Mouse (Mus musculus) hindbrain, embryonic 13.5 days (tissue): ENCODE results near the gene Atp6v1a. TPM values are rescaled to one million over a fixed set of nuclear protein-coding genes. Genes with fewer than 3 reads are reported as not detected.

Experiments used
- ATAC-seq: fragments of 200-750 bp; cut with Nextera tagmentation; 2 replicates; pipeline ENCODE4 v1.8.0; 2017; ENCODE audit warnings: moderate TSS enrichment; ENCODE audit not compliant: low FRiP score
- H3K27ac ChIP-seq: fragments of 300-500 bp; sonication (generic); 2 replicates; pipeline ENCODE4 v1.5.1; 2015; ENCODE audit warnings: inconsistent platforms, mild to moderate bottlenecking, moderate library complexity
- H3K27me3 ChIP-seq: fragments of 300-500 bp; sonication (generic); 2 replicates; pipeline ENCODE4 v1.6.1; 2015; ENCODE audit warnings: mild to moderate bottlenecking, inconsistent platforms
- H3K36me3 ChIP-seq: fragments of 300-500 bp; sonication (generic); 2 replicates; pipeline ENCODE4 v1.6.1; 2015; ENCODE audit warnings: mild to moderate bottlenecking, inconsistent platforms
- H3K4me1 ChIP-seq: fragments of 300-500 bp; sonication (generic); replicated peaks from 2 replicates; pipeline ENCODE4 v1.6.1; 2015; ENCODE audit warnings: inconsistent platforms
- H3K4me2 ChIP-seq: fragments of 300-500 bp; sonication (generic); 2 replicates; pipeline ENCODE4 v1.6.1; 2015; ENCODE audit warnings: inconsistent platforms, mild to moderate bottlenecking, moderate library complexity
- H3K4me3 ChIP-seq: fragments of 300-500 bp; sonication (generic); 2 replicates; pipeline ENCODE4 v1.5.1; 2015; ENCODE audit warnings: mild to moderate bottlenecking, inconsistent platforms
- H3K9ac ChIP-seq: fragments of 300-500 bp; sonication (generic); 2 replicates; pipeline ENCODE4 v1.6.1; 2015; ENCODE audit warnings: mild to moderate bottlenecking, inconsistent platforms
- H3K9me3 ChIP-seq: fragments of 300-500 bp; sonication (generic); 2 replicates; pipeline ENCODE4 v1.6.1; 2016; ENCODE audit warnings: inconsistent platforms
- WGBS: fragments of 180-500 bp; shearing (Covaris S2); methylation state at CpG from one replicate; pipeline ENCODE4 v1.1.7; 2015; 5-methylcytosine and 5-hydroxymethylcytosine counted together
- polyA plus RNA-seq: library from polyadenylated mRNA; unstranded; fragments of >200 nt; fragmentation: Nextera tagmentation; extraction: Ambion mirVana; gene quantifications from 2 replicates; pipeline ENCODE4 v1.2.1, GENCODE M21; 2015

Gene Atp6v1a
- polyA plus RNA-seq, 1 experiment from 2014 or later, result 93.6 TPM

DNA sequence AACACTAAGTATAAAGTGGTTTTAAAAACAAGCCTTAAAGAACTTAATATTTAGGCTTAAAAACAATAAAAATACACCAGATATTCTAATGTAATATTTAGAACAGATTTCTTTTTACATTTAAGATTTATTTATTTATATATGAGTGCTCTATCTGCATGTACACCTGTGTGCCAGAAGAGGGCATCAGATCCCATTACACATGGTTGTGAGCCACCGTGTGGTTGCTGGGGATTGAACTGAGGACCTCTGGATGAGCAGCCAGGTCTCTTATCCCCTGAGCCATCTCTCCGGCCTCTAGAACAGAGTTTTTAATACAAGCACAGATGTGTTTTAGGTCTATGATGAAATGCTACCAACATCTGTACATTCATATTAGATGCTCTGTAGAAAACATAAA, 36.6 kb downstream of the Atp6v1a start:
- no peak overlapping the region for H3K27ac ChIP-seq
- H3K36me3 ChIP-seq, result peaks cover 82% of the 10 kb centered on the region
- WGBS, result 93% methylated on average over 2 of the region's 2 CpGs
- H3K9ac ChIP-seq, result no peak overlapping the region
- H3K4me3 ChIP-seq, result no peak overlapping the region
- H3K4me1 ChIP-seq, result no peaks in the 10 kb centered on the region
- no peaks in the 10 kb centered on the region for H3K27me3 ChIP-seq
- no peak for ATAC-seq
- no peaks in the 10 kb centered on the region for H3K9me3 ChIP-seq
- no peak overlapping the region for H3K4me2 ChIP-seq

DNA sequence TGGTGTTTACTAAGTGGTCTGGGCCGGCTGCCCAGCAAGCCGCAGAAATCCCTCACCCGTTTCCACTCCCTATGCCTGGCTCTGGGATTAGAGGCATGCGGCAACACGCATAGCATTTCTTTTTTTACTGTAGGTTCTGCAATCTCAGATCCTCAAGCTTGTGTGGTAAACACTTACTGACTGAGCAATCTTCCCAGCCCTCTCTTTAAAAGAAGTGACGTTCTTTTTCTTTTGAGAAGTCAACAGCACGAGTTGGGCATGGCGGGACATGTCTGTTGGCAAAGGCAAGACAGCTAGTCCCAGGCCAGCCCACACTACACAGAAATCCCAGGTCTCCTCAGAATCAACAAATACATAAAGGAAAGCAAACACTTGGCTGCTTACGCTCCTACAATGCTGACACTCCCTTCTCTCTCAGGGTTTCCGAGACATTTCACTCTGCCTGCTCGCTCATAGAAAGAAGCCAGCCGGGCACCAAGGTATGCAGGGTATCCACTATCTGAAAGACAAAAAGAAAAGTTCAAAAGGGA, 38.3 kb downstream of the Atp6v1a start:
- Histone ChIP-seq H3K4me2 (no peak overlapping the region), H3K4me3 (no peak overlapping the region), H3K9me3 (no peaks in the 10 kb centered on the region), H3K4me1 (no peaks in the 10 kb centered on the region), H3K27me3 (no peaks in the 10 kb centered on the region), H3K27ac (no peak overlapping the region), H3K36me3 (peaks cover 80% of the 10 kb centered on the region), H3K9ac (no peak overlapping the region)
- ATAC-seq, result no peak
- 93% methylated on average over 12 of the region's 12 CpGs for WGBS

DNA sequence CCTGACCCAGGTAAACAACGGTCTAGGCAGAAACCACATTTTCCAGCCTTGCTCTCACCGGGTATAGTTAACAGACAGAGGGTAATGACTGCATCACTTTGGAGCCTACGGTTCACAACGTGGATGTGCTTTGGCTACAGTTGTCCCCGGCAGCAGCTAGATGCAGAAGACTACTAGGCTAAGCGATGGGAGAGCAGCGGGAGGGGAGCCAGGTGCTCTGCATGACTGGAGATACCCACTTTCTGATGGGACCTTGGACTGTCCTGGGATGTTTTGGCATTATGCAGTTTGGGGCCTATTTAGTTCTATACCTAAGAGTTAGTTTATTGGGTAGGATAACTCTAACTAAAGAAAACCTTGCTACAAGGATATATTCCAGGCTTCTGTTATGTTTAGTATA, 40.1 kb downstream of the Atp6v1a start:
- Histone ChIP-seq H3K36me3 (peaks cover 87% of the 10 kb centered on the region), H3K4me2 (no peak overlapping the region), H3K4me1 (no peaks in the 10 kb centered on the region), H3K27me3 (no peaks in the 10 kb centered on the region), H3K27ac (no peak overlapping the region), H3K9ac (no peak overlapping the region), H3K4me3 (no peak overlapping the region), H3K9me3 (no peaks in the 10 kb centered on the region)
- ATAC-seq, result no peak
- WGBS, result 95% methylated on average over 7 of the region's 7 CpGs

DNA sequence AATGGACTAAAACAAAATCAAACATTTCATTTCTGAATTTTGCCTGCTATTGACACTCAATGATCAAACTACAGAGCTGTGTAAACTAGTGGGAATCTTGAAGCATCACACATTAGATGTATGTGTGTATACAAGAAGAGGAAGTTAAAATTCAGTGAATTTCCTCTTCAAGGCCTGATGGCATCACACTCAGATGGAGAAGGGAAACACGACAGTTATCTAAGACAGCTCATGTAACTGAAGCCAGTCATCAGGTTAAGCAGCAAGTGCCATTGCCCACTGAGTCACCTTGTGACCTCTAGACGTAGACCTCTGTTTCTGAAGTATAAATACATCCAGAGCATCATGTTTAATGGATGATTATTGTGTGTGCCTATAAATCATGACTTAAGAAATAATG, 51.9 kb downstream of the Atp6v1a start:
- peaks cover 91% of the 10 kb centered on the region for H3K36me3 ChIP-seq

DNA sequence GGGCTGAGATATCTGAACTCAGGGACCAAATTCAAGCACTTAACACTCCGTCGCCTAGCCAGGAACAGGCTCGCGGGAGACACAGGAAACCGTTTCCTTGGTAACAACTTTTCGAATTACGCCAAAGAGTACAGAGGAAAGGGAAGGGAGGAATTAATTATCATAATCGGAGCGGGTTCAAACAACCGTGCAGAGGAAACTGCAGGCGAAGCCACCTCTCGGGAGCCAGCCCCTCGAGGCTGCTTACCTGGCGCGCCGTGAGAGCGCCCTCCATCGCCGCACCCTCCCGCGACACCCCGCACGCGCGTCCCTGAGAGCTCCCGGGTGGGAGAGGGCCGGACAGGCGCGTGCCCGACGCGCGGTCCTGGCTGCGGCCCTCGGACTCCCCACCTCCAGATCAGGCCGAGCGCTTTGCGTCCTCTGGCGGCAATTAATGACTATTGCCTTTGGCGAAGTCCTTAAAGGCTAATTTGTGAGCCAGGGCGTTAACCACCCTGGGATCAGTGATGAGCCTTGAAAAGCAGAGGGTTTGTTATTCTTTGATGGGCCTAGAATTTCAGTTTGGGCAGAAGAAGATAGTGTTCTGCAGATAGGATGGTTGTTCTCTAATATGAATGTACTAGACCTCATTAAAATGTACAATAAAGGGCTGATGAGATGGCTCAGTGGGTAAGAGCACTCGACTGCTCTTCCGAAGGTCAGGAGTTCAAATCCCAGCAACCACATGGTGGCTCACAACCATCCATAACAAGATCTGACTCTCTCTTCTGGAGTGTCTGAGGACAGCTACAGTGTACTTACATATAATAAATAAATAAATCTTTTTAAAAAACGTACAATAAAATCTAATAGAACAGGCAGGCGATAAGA, 76.2 kb downstream of the Atp6v1a start, which contains the start of gene Gramd1c:
TSS of gene Gramd1c (minus strand) at position 321 of the 870 bp plus-strand sequence.
- Histone ChIP-seq H3K9ac (peak within 1 kb of the TSS; percentile 73), H3K4me3 (peak within 1 kb of the TSS; percentile 56), H3K4me1 (peaks cover 3% of the 10 kb centered on the region; the same call in 1 of the 2 replicates), H3K4me2 (peak within 1 kb of the TSS; percentile 69), H3K27me3 (0 out of 2 replicates have a peak, but pooled peaks cover 3% of the 10 kb centered on the region), H3K9me3 (no peaks in the 10 kb centered on the region), H3K27ac (peak within 1 kb of the TSS; percentile 71), H3K36me3 (no peaks in the 10 kb centered on the region)
- 7% methylated on average over 45 of the region's 45 CpGs for WGBS
- ATAC-seq, result peak; percentile 89

More for the DNA sequence above, 51.9 kb downstream of the Atp6v1a start:
- Histone ChIP-seq H3K4me3 (no peak overlapping the region), H3K4me2 (no peak overlapping the region), H3K27ac (no peak overlapping the region), H3K4me1 (no peaks in the 10 kb centered on the region), H3K9ac (no peak overlapping the region), H3K9me3 (no peaks in the 10 kb centered on the region), H3K27me3 (no peaks in the 10 kb centered on the region)
- WGBS, result 86% methylated on average over 2 of the region's 2 CpGs
- no peak for ATAC-seq

DNA sequence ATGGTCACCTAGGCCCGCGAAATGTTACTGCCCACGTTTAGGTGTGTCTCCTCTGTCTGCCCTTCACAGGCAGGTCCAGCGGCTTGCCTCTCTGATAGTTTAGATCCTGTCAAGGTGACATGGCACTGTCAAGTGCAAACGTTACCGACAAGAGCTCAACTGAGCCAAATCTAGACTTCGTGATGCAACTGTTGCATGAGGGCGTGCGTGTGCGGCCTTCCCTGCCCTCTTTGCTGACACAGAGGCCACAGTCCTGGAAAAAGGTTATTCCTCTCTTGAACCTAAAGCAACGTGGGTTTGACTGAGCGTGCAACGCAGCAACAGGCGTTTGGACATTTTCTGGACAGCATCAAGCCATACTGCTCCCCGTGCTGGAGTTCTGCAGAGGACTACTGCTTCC, 78.2 kb downstream of the Atp6v1a start:
- Histone ChIP-seq H3K36me3 (no peaks in the 10 kb centered on the region), H3K27me3 (0 out of 2 replicates have a peak, but pooled peaks cover 3% of the 10 kb centered on the region), H3K4me2 (no peak overlapping the region), H3K9ac (no peak overlapping the region), H3K27ac (no peak overlapping the region), H3K4me3 (no peak overlapping the region), H3K4me1 (peaks cover 3% of the 10 kb centered on the region; the same call in 1 of the 2 replicates), H3K9me3 (no peaks in the 10 kb centered on the region)
- no peak for ATAC-seq
- WGBS, result 94% methylated on average over 15 of the region's 15 CpGs

DNA sequence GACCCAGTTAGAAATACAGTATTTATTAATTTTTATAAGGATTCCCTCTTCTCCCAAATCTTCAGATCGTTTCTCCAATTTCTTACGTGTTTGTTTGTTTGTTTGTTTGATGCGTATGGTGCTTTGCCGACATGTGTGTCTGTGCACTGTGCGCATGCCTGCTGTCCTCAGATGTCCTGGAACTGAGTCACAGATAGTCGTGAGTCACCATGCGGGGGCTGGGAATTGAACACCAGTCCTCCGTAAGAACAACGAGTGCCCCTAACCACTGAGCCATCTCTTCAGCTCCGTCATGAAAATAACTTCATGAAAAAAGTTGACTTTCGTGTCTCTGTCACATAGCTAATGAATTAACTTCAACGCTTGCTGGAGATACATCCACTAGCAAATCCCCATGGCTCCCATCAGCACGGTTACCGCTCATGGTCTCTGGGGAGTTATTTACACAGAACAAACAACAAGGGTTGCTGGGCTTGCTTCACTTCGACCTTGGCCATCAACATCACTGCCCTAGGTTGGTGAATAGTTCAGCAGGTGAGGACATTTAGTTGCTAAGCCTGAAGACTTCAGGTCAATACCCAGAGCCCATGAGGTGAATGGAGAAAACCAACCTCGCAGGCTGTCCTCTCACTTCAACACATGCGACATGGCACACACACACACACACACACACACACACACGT, 78.8 kb downstream of the Atp6v1a start:
- no peak for ATAC-seq
- no peak overlapping the region for H3K4me2 ChIP-seq
- 93% methylated on average over 18 of the region's 18 CpGs for WGBS

DNA sequence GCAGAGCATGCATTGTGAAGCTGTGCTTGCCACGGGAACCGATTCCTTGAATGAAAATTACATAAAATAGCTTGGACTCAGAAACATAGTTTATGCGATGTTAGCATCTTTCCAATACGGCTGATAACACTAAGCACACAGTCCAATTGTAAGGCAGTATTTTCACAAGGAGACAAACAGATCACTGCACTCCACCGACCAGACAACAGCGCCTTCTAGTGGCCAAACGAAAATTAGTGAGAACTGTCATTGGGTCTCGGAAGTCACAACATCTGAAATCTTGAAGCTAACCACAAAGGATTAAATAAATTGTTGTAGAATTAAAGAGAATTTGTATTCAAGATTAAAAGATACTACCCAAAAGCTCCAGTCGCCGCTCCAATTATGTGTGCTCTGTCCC, 80.8 kb downstream of the Atp6v1a start:
- 29% methylated on average over 10 of the region's 10 CpGs for WGBS
- ATAC-seq, result no peak

More for the DNA sequence above, 78.8 kb downstream of the Atp6v1a start:
- Histone ChIP-seq H3K4me3 (no peak overlapping the region), H3K27ac (no peak overlapping the region), H3K4me1 (peaks cover 3% of the 10 kb centered on the region; the same call in 1 of the 2 replicates), H3K9me3 (no peaks in the 10 kb centered on the region), H3K27me3 (0 out of 2 replicates have a peak, but pooled peaks cover 3% of the 10 kb centered on the region), H3K36me3 (no peaks in the 10 kb centered on the region), H3K9ac (no peak overlapping the region)

DNA sequence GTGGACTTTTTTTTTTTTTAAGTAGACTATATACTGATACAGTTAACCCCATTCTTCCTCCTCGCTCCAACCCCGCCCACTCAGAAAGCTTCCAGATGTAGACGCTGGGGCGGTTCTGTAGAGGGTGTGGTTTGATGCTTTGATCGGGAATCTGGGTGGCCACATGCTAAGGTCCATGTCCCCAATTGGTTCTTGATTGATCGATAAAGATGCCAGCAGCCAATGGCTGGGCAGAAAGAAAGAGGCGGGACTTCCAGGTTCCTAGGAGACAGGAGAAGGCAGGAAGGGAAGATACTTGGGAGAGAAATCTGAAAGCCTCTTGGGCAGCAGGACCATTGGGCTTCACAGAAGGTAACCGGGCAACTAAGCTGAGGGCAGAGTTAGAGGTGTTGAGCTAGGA, 83.7 kb downstream of the Atp6v1a start:
- no peak for ATAC-seq
- Histone ChIP-seq H3K4me3 (no peak overlapping the region), H3K27ac (no peak overlapping the region), H3K36me3 (no peaks in the 10 kb centered on the region), H3K9ac (no peak overlapping the region), H3K9me3 (no peaks in the 10 kb centered on the region), H3K4me1 (no peaks in the 10 kb centered on the region), H3K4me2 (no peak overlapping the region), H3K27me3 (no peaks in the 10 kb centered on the region)
- WGBS, result 53% methylated on average over 8 of the region's 8 CpGs

More for the DNA sequence above, 80.8 kb downstream of the Atp6v1a start:
- Histone ChIP-seq H3K27ac (no peak overlapping the region), H3K9ac (no peak overlapping the region), H3K36me3 (no peaks in the 10 kb centered on the region), H3K4me3 (no peak overlapping the region), H3K9me3 (no peaks in the 10 kb centered on the region), H3K4me1 (peaks cover 3% of the 10 kb centered on the region; the same call in 1 of the 2 replicates), H3K27me3 (no peaks in the 10 kb centered on the region), H3K4me2 (no peak overlapping the region)

DNA sequence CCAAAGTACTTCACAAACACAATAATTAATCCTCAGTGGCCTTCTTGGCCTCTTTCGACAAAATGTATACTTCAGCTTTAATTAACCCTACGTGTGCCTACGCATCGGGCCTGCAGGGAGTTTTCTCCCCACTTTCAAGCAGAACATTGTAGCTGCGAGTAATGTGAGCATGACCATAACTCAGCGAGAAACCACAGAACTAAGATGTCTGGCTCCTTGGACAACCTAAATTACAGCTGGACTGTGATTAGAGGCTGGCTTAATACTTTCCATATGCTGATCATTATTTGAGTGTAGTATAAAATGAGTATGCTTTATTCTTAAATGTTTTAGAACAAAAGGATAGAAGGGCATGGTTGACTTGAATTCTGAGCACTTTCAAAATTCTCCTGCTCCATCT, 86.2 kb downstream of the Atp6v1a start:
- no peak for ATAC-seq
- Histone ChIP-seq H3K36me3 (no peaks in the 10 kb centered on the region), H3K27ac (no peak overlapping the region), H3K4me2 (no peak overlapping the region), H3K4me1 (no peaks in the 10 kb centered on the region), H3K27me3 (no peaks in the 10 kb centered on the region), H3K9me3 (no peaks in the 10 kb centered on the region), H3K4me3 (no peak overlapping the region), H3K9ac (no peak overlapping the region)
- WGBS, result 79% methylated on average over 6 of the region's 6 CpGs

DNA sequence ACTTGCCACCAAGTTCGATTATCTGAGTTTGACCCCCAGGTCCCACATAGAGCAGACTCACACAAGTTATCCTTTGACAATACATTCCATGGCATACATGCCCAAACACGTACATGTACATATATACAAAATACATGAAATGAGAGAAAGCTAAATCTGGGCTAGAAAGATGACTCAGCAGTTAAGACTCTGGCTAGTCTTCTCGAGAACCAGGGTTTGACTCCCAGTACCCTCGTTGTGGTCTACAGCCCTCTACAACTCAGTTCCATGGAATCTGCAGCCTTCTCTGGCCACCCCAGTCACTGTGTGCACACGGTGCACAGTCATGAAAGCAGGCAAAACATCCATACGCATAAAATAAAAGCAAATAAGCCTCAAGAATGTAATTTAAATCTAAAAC, 87.1 kb downstream of the Atp6v1a start:
- Histone ChIP-seq H3K9me3 (no peaks in the 10 kb centered on the region), H3K4me1 (no peaks in the 10 kb centered on the region), H3K4me3 (no peak overlapping the region), H3K36me3 (no peaks in the 10 kb centered on the region), H3K9ac (no peak overlapping the region), H3K27me3 (no peaks in the 10 kb centered on the region), H3K27ac (no peak overlapping the region), H3K4me2 (no peak overlapping the region)
- WGBS, result 92% methylated on average over 6 of the region's 6 CpGs
- ATAC-seq, result no peak

DNA sequence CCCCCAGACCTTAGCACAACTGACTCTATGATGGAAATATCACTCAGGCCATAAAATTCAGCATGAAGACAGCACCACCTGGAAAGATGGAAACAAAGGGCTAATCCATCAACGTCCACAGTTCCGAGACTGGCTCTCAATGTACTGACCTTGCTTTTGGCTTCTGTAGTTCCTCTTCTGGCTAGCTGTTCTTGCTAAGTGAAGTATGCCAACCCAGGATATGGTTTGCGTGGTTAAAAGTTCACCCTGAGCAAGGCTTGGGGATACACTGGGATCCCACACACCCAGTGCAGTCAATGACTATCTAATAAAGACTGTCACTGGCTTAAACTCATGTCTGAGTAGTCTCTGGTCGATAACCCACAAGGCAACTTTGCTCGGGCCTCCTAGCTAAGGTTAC, 89.4 kb downstream of the Atp6v1a start:
- H3K4me1 ChIP-seq, result no peaks in the 10 kb centered on the region
- no peak for ATAC-seq
- H3K27me3 ChIP-seq, result no peaks in the 10 kb centered on the region
- no peak overlapping the region for H3K9ac ChIP-seq
- no peaks in the 10 kb centered on the region for H3K9me3 ChIP-seq
- H3K4me3 ChIP-seq, result no peak overlapping the region
- no peak overlapping the region for H3K27ac ChIP-seq
- WGBS, result 78% methylated on average over 5 of the region's 5 CpGs
- no peaks in the 10 kb centered on the region for H3K36me3 ChIP-seq
- H3K4me2 ChIP-seq, result no peak overlapping the region
